Mouse (Mus musculus): ENCODE data around the gene Inpp5b.

DNA sequence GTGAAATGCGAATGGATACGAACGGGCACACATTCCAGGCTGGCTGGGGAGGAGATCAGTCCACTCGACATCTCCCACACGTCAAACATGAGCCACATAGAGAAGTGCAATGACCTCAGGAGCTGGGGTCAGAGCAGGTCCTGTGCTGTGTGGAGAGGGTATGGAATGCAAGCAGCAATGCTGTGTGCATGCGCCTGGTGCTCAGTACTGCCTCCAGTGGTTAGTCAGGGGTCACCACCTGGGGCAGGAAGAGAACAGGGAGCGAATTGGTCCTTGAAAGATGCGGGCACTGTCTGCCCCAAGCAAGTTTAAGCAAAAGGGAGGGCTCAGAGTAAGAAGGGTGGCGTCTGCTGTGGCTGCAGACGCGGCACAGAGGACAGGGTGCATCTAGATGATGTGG is 101.8 kb downstream of the Inpp5b start:
- TF ChIP-seq CTCF (IDR thresholded peaks at IDR 0.05; ENCODE audit: extremely low read depth, insufficient read length, insufficient replicate concordance, low read depth, low read length) (peak; percentile 73; the same call in 1 of the 2 replicates), POLR2A (IDR thresholded peaks at IDR 0.05; ENCODE audit: low read depth, low read length) (no peak)

Data from small intestine, adult 2 months (tissue).